Mouse (Mus musculus): ENCODE data around the gene Gm21852.
"Not testable (repeated sequence)": the region's sequence is repeated elsewhere in the genome, so short reads cannot be mapped to it uniquely, and the experiment has no call there.

The Gm21852 gene

DNA sequence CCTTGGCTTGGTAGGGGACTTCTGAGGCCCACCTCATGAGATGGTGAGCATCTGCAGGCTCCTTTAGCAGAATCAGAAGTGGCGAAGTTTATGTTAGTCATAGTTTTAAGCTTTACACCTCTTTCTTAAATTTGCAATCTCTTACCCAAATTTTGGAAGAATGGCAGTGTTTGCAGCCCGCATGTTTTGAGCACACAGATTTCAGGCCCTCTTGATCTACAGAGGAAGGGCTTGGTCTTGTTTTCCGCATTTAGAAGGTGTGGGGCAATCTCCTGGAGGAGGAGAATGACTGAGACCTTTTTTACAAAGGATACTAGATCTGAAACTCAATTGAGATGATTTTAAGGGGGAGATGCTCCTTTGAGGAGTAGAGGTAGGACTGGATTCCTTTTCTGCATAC, at the start of gene Gm21852:
Gene Gm21852, minus strand, starts transcription at position 101 of the 400 bp plus-strand sequence.
- DNase-seq (ENCODE audit: low spot score) = not testable (repeated sequence)

All from testis, postnatal 14 days (tissue).